Mouse (Mus musculus): Measurements from ENCODE around the gene Fam83b. TPM values are rescaled to one million over a fixed set of nuclear protein-coding genes. Genes with fewer than 3 reads are reported as not detected.

The Fam83b gene
- polyA plus RNA-seq (2012; rRNA removed) = 0.02 and 0.30 TPM in 2 replicates

GRCm38 (mm10) chr9:76566515-76567280 lies at the start of gene Fam83b:
Fam83b (minus strand) TSS chr9:76567116.

Other genes with a start within 250 kb of the Fam83b start
- 1.7 and 1.9 TPM in 2 replicates for gene Hcrtr2, start 243.3 kb downstream of the Fam83b start, polyA plus RNA-seq (2012; rRNA removed)